Mouse (Mus musculus): Measurements from ENCODE around the gene Kifc3.
"Not testable (repeated sequence)": the region's sequence is repeated elsewhere in the genome, so short reads cannot be mapped to it uniquely, and the experiment has no call there.

The Kifc3 gene

GRCm38 (mm10) chr8:95202649-95203275, at the start of gene Kifc3:
Gene Kifc3, minus strand, starts transcription at chr8:95202812.
- peak; percentile 78 to 88 for DNase-seq

DNA sequence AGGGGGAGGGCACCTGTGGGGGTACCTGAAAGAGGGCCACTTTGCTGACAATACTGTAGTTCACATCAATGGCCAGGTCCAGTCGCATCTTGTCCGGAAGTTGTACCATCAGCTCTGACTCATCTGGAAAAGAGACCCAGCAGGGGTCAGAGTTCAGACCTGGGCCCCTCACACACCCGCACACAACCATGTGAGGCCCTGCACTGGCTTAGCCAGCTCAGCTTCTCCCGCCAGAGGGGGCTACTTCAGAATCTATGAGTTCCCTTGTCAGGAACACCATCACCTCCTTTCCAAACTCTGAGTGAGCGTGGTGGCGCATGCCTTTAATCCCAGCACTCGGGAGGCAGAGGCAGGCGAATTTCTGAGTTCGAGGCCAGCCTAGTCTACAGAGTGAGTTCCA, 49.4 kb upstream of the Kifc3 start:
- no peak for DNase-seq

DNA sequence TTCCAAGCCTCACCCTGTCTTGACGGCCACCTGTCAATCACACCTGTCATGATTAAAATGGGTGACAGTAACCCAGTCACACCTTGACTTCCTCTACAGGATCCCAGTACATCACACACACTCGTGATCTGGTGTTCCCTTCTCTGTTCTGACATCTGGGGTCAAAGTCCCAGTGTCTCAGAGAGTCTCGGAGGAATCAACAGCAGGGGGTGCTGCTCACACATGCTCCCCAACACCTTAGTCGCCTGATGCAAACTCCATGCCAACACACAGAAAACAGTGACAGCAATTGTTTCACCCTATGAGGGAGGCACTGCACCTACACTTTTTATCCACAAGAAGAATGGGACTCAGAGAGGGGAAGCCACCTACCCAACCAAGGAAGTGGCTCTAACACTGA, 47.2 kb upstream of the Kifc3 start:
- DNase-seq: peak; percentile 41 to 68

DNA sequence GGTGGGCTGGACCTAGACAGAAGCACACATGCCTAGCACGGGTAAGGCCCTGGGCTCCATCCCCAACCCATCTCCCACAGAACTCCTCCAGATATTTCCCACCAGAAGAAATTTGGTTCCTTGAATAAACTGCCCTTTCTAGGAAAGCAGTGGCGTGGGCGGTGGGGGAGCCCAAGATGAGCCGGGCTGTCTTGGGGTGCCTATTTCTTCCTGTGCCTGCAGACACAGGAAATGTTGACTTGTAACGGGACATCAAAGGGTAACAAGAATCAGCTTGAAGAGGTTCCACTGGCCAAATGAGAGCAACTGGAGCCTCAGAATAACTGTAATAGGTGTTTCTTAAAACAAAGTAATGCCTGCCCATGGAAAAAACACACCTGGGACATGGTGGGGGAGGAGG, 44.7 kb upstream of the Kifc3 start:
- no peak for DNase-seq

DNA sequence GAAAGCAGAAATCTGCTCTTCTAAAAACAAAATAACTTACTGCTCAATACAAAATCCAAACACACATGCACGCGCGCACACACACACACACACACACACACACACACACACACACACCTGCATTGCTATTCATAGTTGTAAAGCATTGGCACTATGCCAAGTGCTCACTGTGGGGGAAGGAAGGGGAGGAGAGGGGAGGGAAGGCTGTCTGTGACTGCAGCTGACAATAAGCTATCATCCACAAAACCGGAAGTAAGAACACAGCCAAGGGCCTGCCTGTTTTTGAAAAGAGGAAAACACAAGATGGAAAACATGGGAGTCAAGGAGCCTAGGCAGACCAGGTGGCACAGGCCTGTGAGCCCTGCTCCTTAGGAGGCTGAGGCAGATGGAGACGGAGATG, 42.6 kb upstream of the Kifc3 start:
- DNase-seq: peak; percentile 72 to 74

GRCm38 (mm10) chr8:95243853-95244252, 41.2 kb upstream of the Kifc3 start:
- no peak for DNase-seq

DNA sequence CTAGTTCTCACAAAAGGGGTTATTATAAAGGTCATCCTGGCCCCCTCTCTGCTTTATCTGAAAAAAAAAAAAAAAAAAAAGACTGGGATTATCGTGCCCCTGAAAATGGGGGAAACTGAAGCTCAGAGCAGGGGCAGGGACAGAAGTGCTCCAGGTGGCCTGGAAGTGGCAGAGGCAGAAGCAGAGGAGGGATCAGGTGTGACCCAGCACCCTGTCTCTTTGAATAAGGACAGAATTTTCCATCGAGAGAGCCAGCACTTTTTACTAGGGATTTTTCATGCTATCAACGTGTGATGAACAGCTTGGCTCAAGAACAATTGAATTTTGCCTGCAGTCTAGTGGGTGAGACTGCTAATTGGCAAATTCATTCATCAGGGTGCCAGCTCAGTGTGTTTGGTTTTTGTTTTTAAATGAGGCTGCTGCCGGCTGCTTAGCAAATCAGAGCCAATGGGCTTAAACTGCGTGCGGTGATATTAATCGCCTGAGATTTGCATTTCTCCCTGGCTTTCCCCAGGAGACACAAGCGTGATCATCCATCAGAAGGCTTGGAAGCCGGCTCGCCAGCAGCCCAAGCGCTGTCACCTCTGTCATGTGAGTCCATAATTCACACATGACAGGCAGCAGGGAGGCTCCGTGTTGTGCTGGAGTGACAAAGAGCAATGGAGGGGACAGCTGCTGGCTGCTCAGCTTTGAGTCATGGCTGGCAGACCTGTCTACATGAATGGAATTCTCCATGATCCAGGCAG, 40.4 kb upstream of the Kifc3 start:
- peak; percentile 52 to 56 for DNase-seq

- DNase-seq: no peak
These were observed 39.6 kb upstream of the Kifc3 start for GRCm38 (mm10) chr8:95242099-95242825.

GRCm38 (mm10) chr8:95235683-95236082, 33.1 kb upstream of the Kifc3 start:
- DNase-seq: peak; percentile 70 to 88

- DNase-seq: not testable (repeated sequence)
These were observed 27.5 kb upstream of the Kifc3 start for GRCm38 (mm10) chr8:95230086-95230485.

- DNase-seq: no peak
These were observed 24.5 kb upstream of the Kifc3 start for GRCm38 (mm10) chr8:95227151-95227468.

DNA sequence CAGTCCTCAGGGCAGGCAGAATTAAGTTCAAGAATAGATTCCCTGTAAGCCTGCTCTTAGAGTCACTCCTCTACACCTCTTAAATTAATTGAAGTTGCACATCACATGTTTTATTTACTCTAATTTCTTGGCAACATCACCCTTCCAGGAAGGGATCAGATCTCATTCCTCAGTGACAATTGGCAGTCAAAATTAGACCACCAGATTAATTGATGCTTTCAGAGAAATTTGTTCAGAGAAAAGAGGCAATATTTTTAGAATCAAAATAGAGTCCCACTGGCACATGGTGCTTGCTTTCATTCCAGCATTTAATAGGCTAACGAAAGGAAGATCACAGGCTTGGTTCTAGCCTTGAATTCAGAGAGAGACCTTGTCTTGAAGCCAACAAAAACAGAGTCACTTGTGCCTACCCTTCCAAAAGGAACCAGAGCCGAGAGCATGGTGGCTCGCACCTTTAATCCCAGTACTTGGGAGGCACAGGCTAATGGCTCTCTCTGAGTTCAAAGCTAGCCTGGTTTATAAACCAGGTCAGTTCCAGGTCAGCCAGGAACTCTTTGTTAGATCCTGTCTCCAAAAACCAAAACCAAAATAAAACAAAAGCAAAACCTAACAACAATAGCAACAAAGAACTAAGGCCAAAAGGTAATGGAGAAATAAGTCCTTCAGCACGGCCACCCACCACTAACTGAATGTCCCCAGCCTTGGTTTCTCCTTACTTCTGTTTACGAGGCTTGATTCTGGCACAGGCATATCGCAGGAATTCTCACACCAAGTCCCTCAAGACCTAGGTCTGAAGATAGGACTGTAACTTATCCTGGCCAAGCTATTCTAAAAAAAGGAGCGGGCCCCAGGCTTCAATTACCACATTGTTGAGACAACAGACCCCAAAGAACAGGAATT, 23.9 kb upstream of the Kifc3 start:
- DNase-seq: no peak

DNA sequence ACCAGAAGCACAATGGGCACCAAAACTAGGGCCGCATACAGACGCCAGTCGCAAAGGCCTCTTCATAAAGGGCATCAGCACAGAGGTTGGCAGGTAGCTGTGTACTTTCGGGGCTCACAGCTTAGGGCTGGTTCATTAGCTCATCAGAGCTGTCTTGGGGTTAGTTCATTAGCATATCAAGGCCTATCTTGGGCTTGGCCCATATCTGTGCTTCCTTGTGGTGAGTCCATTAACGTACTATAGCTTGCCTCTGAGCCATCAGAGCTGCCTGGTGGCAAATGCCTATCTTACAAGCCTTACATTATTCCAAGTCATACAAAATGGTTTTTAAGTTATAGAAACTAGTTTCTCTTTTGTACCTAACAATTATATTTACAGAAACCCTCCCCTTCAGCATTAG, 21.4 kb upstream of the Kifc3 start:
- no peak for DNase-seq

- DNase-seq: no peak
These were observed 18.4 kb upstream of the Kifc3 start for GRCm38 (mm10) chr8:95221045-95221444.

GRCm38 (mm10) chr8:95220571-95220998, 18.0 kb upstream of the Kifc3 start:
- DNase-seq: peak in 1 of 2 experiments; percentile 5

DNA sequence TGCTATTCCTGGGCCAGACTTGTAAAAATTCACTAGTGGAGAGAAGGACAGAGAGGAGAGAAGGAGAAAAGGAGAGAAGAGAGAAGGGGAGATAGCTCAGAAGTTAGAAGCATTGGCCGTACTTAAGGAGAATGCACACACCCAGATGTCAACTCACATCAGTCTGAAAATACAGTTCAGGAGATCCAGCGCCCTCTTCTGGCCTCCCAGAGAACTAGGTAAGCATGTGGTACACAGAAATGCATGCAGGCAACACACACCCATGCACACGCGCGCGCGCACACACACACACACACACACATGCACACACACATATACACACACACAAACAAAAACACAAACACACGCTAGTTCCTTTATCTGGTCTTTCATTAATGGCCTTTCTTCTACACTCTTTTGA, 17.0 kb upstream of the Kifc3 start:
- DNase-seq: peak in 1 of 2 experiments; percentile 47

GRCm38 (mm10) chr8:95215709-95216360, 13.2 kb upstream of the Kifc3 start:
- peak; percentile 34 to 49 for DNase-seq

GRCm38 (mm10) chr8:95209924-95210323, 7.3 kb upstream of the Kifc3 start:
- peak; percentile 30 to 43 for DNase-seq

GRCm38 (mm10) chr8:95205946-95206345, 3.3 kb upstream of the Kifc3 start:
- no peak for DNase-seq

GRCm38 (mm10) chr8:95204039-95204380, 1.4 kb upstream of the Kifc3 start:
- DNase-seq: peak; percentile 67 to 83

DNA sequence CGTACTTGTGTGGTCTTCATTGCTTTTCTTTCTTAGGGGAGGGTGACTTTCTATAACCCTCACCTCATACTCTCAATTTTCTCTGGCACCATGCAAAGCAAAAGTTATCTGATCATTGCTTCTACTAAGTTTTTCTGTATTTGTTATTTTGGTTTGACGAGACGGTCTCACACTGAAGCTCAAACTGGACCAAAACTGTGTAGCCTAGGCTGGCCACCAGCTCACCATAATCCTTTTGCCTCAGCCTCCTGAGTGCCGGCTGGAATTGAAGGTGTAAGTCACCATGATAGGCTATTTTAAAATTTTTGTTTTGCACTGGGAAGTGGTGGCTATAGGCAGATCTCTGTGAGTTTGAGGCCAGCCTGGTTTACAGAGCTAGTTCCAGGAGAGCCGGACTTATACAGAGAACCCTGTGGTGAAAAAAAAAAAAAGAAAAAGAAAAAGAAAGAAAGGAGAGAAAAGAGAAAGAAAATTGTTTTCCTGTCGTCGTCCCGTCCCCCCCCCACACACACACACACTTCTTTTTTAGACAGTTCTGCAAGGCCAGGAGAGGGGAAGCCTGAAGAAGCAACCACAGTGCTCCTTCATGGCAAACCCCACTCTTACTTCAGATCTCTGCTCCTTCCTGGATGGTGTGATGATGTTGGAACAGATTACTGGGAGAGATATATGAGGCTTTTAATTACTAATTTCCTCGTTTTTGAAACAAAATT, 870 bp upstream of the Kifc3 start:
- no peak for DNase-seq
